Mouse (Mus musculus): ENCODE results near the gene Rnls. TPM values are rescaled to one million over a fixed set of nuclear protein-coding genes. Genes with fewer than 3 reads are reported as not detected.
A peak's percentile ranks its signal among the peaks of the same experiment; 100 is the strongest.

The Rnls gene
- polyA plus RNA-seq, 1 experiment from 2014 or later: 3.1 TPM

DNA sequence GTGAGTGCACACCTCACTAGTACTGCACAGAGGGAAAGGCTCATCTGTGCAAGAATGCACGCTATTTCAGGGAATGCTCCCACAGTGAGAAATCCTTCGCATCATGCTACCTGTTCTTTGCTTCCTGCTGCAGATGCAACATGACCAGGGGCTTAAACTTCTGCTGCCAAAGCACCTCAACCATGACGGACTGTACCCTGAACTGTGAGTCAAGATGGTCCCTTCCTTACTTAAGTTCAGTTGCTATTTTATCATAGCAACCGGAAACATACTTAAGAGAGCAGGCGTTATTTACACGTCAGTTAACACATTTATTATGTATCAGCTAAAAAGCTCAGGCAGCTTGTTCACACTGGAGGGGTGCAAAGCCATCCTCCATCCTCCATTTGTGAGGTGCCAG, 222.2 kb downstream of the Rnls start:
- Histone ChIP-seq H3K9ac (replicated peaks) (no peak overlapping the region), H3K36me3 (replicated peaks; ENCODE audit: insufficient read depth, low read length) (no peaks in the 10 kb centered on the region), H3K4me3 (ENCODE audit: low read depth, low read length) (no peak overlapping the region), H3K4me2 (ENCODE audit: low read depth, low read length) (no peak overlapping the region), H3K9me3 (ENCODE audit: low read length) (no peaks in the 10 kb centered on the region), H3K4me1 (ENCODE audit: insufficient read depth) (no peaks in the 10 kb centered on the region), H3K27me3 (ENCODE audit: insufficient read depth, low read length) (no peaks in the 10 kb centered on the region), H3K27ac (ENCODE audit: low read depth) (no peak overlapping the region)
- WGBS (ENCODE audit: insufficient replicate concordance): 76% methylated on average over 6 of the region's 6 CpGs
- DNase-seq: no peak
- no peak for TF ChIP-seq EP300 (IDR thresholded peaks at IDR 0.05; ENCODE audit: low read depth)
- TF ChIP-seq CTCF (IDR thresholded peaks at IDR 0.05; ENCODE audit: low read depth): no peak
- no peak for ATAC-seq

DNA sequence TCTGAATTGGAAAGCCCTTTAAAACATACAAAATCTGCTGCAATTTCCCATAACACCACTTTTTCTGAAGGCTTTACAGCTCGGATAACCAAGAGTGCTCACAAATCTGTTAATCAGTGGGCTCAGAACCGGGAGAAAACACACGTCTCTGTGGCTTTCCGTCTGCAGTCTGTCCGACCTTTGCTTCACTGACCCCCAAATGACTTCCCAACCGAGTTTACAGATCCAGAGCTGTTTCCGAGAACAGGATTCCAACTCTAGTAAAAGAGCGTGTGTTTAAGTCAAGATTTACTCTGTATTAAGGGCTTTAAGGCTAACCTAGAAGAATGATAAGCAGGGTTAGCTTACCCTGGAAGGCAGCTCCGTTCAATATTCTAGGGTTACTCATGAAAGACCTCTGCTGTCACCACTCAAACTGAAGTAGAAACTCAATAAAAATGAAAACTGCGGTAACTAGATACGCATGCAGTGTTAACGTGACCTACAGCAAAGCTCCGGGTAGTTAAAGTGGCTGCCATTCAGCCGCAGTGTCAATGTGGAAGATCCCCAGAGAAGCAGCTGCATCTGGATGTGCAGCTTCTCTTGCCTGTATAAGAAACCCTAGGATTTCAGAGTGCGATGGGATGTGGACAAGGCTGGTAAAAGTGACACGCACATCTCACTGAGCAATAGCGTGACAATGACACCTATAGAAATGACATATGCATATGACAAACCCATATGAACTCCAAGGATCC, 224.4 kb downstream of the Rnls start:
- Histone ChIP-seq H3K4me3 (ENCODE audit: low read depth, low read length) (no peak overlapping the region), H3K9me3 (ENCODE audit: low read length) (no peaks in the 10 kb centered on the region), H3K27me3 (ENCODE audit: insufficient read depth, low read length) (no peaks in the 10 kb centered on the region), H3K9ac (replicated peaks) (peak overlapping the region; percentile 38; the same call in 1 of the 2 replicates), H3K4me2 (ENCODE audit: low read depth, low read length) (peak overlapping the region; percentile 58), H3K4me1 (ENCODE audit: insufficient read depth) (no peaks in the 10 kb centered on the region), H3K27ac (ENCODE audit: low read depth) (no peak overlapping the region), H3K36me3 (replicated peaks; ENCODE audit: insufficient read depth, low read length) (no peaks in the 10 kb centered on the region)
- TF ChIP-seq CTCF (IDR thresholded peaks at IDR 0.05; ENCODE audit: low read depth) (no peak), EP300 (IDR thresholded peaks at IDR 0.05; ENCODE audit: low read depth) (no peak)
- ATAC-seq (no peak), DNase-seq (no peak)
- WGBS (ENCODE audit: insufficient replicate concordance): 65% methylated on average over 17 of the region's 17 CpGs

DNA sequence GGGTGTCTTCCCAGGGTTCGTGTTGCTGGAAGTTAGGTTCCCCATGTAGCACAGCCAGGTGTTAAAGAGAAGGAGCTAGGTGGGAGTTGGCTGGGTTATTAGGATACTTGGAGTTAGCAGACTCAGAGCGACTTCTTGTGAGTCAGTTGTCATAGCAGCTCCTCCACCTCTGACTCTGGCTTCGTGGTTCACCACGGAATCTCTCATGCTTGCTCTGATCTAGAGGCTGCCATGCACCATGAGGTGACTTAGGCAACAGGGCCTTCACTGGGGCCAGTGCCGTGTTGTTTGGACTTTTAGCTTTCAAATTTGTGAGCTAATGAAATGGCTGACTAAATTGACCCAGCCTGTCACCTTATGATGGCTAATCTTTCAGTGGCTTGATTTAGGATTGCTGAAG, 227.3 kb downstream of the Rnls start:
- Histone ChIP-seq H3K4me1 (ENCODE audit: insufficient read depth) (no peaks in the 10 kb centered on the region), H3K9me3 (ENCODE audit: low read length) (no peaks in the 10 kb centered on the region), H3K4me2 (ENCODE audit: low read depth, low read length) (no peak overlapping the region), H3K4me3 (ENCODE audit: low read depth, low read length) (no peak overlapping the region), H3K9ac (replicated peaks) (no peak overlapping the region), H3K27me3 (ENCODE audit: insufficient read depth, low read length) (no peaks in the 10 kb centered on the region), H3K27ac (ENCODE audit: low read depth) (no peak overlapping the region), H3K36me3 (replicated peaks; ENCODE audit: insufficient read depth, low read length) (no peaks in the 10 kb centered on the region)
- DNase-seq (no peak), ATAC-seq (no peak)
- WGBS (ENCODE audit: insufficient replicate concordance): 66% methylated on average over 5 of the region's 5 CpGs
- TF ChIP-seq CTCF (IDR thresholded peaks at IDR 0.05; ENCODE audit: low read depth) (no peak), EP300 (IDR thresholded peaks at IDR 0.05; ENCODE audit: low read depth) (no peak)

DNA sequence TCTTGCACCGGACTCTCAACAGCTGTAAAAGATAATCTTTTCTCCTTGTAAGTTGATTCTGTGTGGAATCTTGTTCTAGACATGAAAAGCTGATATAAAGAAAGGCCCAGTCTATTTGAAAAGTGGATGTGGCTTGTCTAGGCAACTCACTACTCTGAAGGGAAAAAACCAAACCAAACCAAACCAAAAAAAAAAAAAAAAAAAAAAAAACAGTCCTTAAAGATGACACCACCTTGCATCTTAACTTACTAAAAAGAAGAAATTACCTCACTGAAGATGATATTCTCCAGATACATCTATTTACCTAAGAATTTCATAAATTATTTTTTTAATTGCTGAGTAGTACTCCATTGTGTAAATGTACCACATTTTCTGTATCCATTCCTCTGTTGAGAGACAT, 230.2 kb downstream of the Rnls start:
- no peaks in the 10 kb centered on the region for H3K4me1 ChIP-seq (ENCODE audit: insufficient read depth)
- no peak for ATAC-seq
- WGBS (ENCODE audit: insufficient replicate concordance): 77% methylated on average over 1 of the region's 1 CpGs
- TF ChIP-seq EP300 (IDR thresholded peaks at IDR 0.05; ENCODE audit: low read depth) (no peak), CTCF (IDR thresholded peaks at IDR 0.05; ENCODE audit: low read depth) (no peak)
- no peaks in the 10 kb centered on the region for H3K27me3 ChIP-seq (ENCODE audit: insufficient read depth, low read length)
- H3K36me3 ChIP-seq (replicated peaks; ENCODE audit: insufficient read depth, low read length): no peaks in the 10 kb centered on the region
- H3K4me2 ChIP-seq (ENCODE audit: low read depth, low read length): no peak overlapping the region
- H3K9ac ChIP-seq (replicated peaks): no peak overlapping the region
- no peaks in the 10 kb centered on the region for H3K9me3 ChIP-seq (ENCODE audit: low read length)
- H3K27ac ChIP-seq (ENCODE audit: low read depth): no peak overlapping the region
- DNase-seq: no peak
- H3K4me3 ChIP-seq (ENCODE audit: low read depth, low read length): no peak overlapping the region

DNA sequence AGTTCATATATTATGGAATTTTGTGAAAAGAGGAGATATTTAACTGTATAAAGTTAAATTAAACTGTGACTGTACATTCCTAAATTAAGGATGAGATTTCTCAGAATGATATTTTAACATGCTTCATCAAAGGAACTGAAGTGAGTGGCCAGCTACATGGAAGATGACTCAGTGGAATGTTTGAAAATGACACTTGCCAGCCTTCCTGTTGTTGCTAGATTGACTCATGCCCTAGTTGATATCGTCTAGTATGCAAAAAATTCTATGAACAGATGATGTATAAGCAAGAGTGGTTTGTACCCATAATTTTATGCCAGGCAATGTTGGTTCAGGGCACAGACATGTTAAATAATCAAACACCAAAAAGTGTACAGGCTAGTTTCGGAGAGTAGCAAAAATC, 232.2 kb downstream of the Rnls start:
- Histone ChIP-seq H3K27ac (ENCODE audit: low read depth) (no peak overlapping the region), H3K4me2 (ENCODE audit: low read depth, low read length) (no peak overlapping the region), H3K36me3 (replicated peaks; ENCODE audit: insufficient read depth, low read length) (no peaks in the 10 kb centered on the region), H3K4me1 (ENCODE audit: insufficient read depth) (no peaks in the 10 kb centered on the region), H3K27me3 (ENCODE audit: insufficient read depth, low read length) (no peaks in the 10 kb centered on the region), H3K4me3 (ENCODE audit: low read depth, low read length) (no peak overlapping the region), H3K9ac (replicated peaks) (no peak overlapping the region), H3K9me3 (ENCODE audit: low read length) (no peaks in the 10 kb centered on the region)
- no peak for TF ChIP-seq CTCF (IDR thresholded peaks at IDR 0.05; ENCODE audit: low read depth)
- TF ChIP-seq EP300 (IDR thresholded peaks at IDR 0.05; ENCODE audit: low read depth): no peak
- DNase-seq (no peak), ATAC-seq (no peak)
- 76% methylated on average over 2 of the region's 2 CpGs for WGBS (ENCODE audit: insufficient replicate concordance)

DNA sequence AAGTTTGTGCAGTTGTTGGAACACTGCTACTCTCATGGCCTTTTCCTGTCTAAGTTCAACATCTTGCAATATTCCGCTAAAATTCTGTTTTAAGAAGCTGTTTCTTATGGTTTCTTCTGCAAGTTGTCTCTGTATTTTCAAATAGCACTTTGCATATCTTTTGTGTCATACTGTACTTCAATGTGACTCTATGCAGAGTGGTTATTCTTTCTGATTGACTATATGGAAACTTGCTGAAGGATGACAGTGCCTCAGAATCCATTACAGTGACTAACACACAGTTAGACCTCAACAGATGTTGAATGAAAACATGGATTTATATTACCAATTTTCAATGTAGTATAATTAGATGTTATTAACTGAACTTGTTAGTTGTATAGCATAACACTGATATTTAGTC, 232.9 kb downstream of the Rnls start:
- 83% methylated on average over 1 of the region's 1 CpGs for WGBS (ENCODE audit: insufficient replicate concordance)
- Histone ChIP-seq H3K9ac (replicated peaks) (no peak overlapping the region), H3K4me2 (ENCODE audit: low read depth, low read length) (no peak overlapping the region), H3K36me3 (replicated peaks; ENCODE audit: insufficient read depth, low read length) (no peaks in the 10 kb centered on the region), H3K4me3 (ENCODE audit: low read depth, low read length) (no peak overlapping the region), H3K9me3 (ENCODE audit: low read length) (no peaks in the 10 kb centered on the region), H3K4me1 (ENCODE audit: insufficient read depth) (no peaks in the 10 kb centered on the region), H3K27me3 (ENCODE audit: insufficient read depth, low read length) (no peaks in the 10 kb centered on the region), H3K27ac (ENCODE audit: low read depth) (no peak overlapping the region)
- no peak for TF ChIP-seq EP300 (IDR thresholded peaks at IDR 0.05; ENCODE audit: low read depth)
- no peak for TF ChIP-seq CTCF (IDR thresholded peaks at IDR 0.05; ENCODE audit: low read depth)
- DNase-seq (no peak), ATAC-seq (no peak)
